8 mouse cellular contexts compared by ENCODE assay signal in the genomic region with DNA sequence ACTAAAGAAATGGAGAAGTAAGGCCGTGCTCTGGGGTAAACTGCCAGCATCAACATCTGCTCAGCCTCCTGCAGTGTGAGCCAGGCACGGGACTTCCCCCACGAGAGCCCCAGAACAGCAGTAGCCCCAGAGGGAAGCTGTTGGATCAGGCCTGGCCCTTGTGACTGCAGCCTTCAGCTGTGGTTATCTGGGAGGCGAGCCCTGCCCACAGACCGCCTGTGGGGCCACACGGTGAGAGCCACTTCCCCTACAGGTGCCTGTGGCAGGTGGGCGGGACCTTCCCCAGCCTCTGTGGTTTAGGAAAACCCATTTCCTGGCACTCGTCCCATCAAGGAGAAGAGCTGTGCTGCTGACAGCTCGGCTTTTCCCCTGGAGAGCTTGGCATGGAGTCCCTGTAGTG. TPM values are rescaled to one million over a fixed set of nuclear protein-coding genes. Genes with fewer than 3 reads are reported as not detected.
DNase-seq lines count a peak whose midpoint lies in the region; ATAC-seq lines count a peak whose summit lies in the region.

No protein-coding gene starts in this region.

- H3K9ac ChIP-seq in neural tube, embryonic 13.5 days = peak overlapping the region; percentile 35; the same call in 1 of the 2 replicates
- peak overlapping the region; percentile 31; the same call in 1 of the 2 replicates for H3K9ac ChIP-seq in heart, embryonic 15.5 days

- H3K4me1 ChIP-seq in neural tube, embryonic 13.5 days (replicated peaks) = peaks cover 31% of the 10 kb centered on the region
- H3K4me1 ChIP-seq in heart, embryonic 15.5 days (replicated peaks) = peaks cover 23% of the 10 kb centered on the region
- peaks cover 33% of the 10 kb centered on the region for H3K4me1 ChIP-seq in limb, embryonic 10.5 days

- DNase-seq in neural tube, embryonic 10.5 days (ENCODE audit: extremely low spot score, low spot score) = no peak
- DNase-seq in brain, adult 2 months (ENCODE audit: low read depth, low spot score) = peak; percentile 67
- DNase-seq in limb, embryonic 10.5 days (ENCODE audit: low spot score) = no peak
- peak; percentile 59 for DNase-seq in testis, postnatal 10 days (ENCODE audit: low spot score)
- no peak for DNase-seq in adrenal gland, adult 18-20 months (ENCODE audit: low spot score in 2 of 2)

- 16% methylated on average over 9 of the region's 9 CpGs for WGBS in neural tube, embryonic 13.5 days
- 5% methylated on average over 9 of the region's 9 CpGs for WGBS in heart, embryonic 15.5 days
- 14% methylated on average over 9 of the region's 9 CpGs for WGBS in limb, embryonic 10.5 days

- H3K27ac ChIP-seq in neural tube, embryonic 13.5 days (replicated peaks) = peak overlapping the region; percentile 57
- peak overlapping the region; percentile 57 for H3K27ac ChIP-seq in heart, embryonic 15.5 days
- 0 out of 2 replicates have a peak overlapping the region, but pooled peaks have one; percentile 27 for H3K27ac ChIP-seq in limb, embryonic 10.5 days

- ATAC-seq in neural tube, embryonic 13.5 days (ENCODE audit: low read depth) = no peak
- ATAC-seq in heart, embryonic 15.5 days (replicated peaks; ENCODE audit: insufficient number of reproducible peaks, insufficient read depth, low FRiP score, low read depth) = 0 out of 2 replicates have a peak, but pooled peaks have one; percentile 23
- ATAC-seq in megakaryocyte-erythroid progenitor cell, adult 5-6 weeks (replicated peaks; ENCODE audit: low FRiP score, low TSS enrichment, poor library complexity, severe bottlenecking) = peak; percentile 78

- peaks cover 29% of the 10 kb centered on the region for H3K36me3 ChIP-seq in neural tube, embryonic 13.5 days
- H3K36me3 ChIP-seq in heart, embryonic 15.5 days = peaks cover 16% of the 10 kb centered on the region
- peaks cover 28% of the 10 kb centered on the region for H3K36me3 ChIP-seq in limb, embryonic 10.5 days

- no peaks in the 10 kb centered on the region for H3K9me3 ChIP-seq in neural tube, embryonic 13.5 days
- H3K9me3 ChIP-seq in heart, embryonic 15.5 days (replicated peaks) = no peaks in the 10 kb centered on the region
- H3K9me3 ChIP-seq in limb, embryonic 10.5 days (replicated peaks) = no peaks in the 10 kb centered on the region

- no peaks in the 10 kb centered on the region for H3K27me3 ChIP-seq in neural tube, embryonic 13.5 days
- H3K27me3 ChIP-seq in heart, embryonic 15.5 days = no peaks in the 10 kb centered on the region; the same call in 1 of the 2 replicates
- no peaks in the 10 kb centered on the region for H3K27me3 ChIP-seq in limb, embryonic 10.5 days (ENCODE audit: low read depth, poor library complexity, severe bottlenecking)

- no peak overlapping the region for H3K4me2 ChIP-seq in neural tube, embryonic 13.5 days
- peak overlapping the region; percentile 13; the same call in 1 of the 2 replicates for H3K4me2 ChIP-seq in heart, embryonic 15.5 days

- no peak overlapping the region for H3K4me3 ChIP-seq in neural tube, embryonic 13.5 days
- no peak overlapping the region for H3K4me3 ChIP-seq in heart, embryonic 15.5 days
- no peak overlapping the region for H3K4me3 ChIP-seq in limb, embryonic 10.5 days

RNA-seq across cellular contexts. Expression of a gene that starts 3.2 kb away (rescaled TPM):
- polyA plus RNA-seq in neural tube, embryonic 13.5 days (2015; fragmentation: Nextera tagmentation; extraction: Ambion mirVana) = 133 and 144 TPM in 2 replicates
- 23.4 and 38.8 TPM in 2 replicates for polyA plus RNA-seq in heart, embryonic 15.5 days (2015; fragmentation: Nextera tagmentation; extraction: Ambion mirVana)
- 33.9 and 44.0 TPM in 2 replicates for polyA plus RNA-seq in limb, embryonic 10.5 days (2016; fragmentation: Nextera tagmentation; extraction: Ambion mirVana)
- total RNA-seq in megakaryocyte-erythroid progenitor cell, adult 5-6 weeks (2014; fragmentation: Nextera tagmentation) = 24.6 and 25.2 TPM in 2 replicates
- total RNA-seq in megakaryocyte-erythroid progenitor cell, adult 5-6 weeks (2017) = 20.4 and 28.7 TPM in 2 replicates
- total RNA-seq in adrenal gland, adult 18-20 months (2021) = 10 to 100 TPM; 30.2 to 31.0 TPM

RNA-seq across cellular contexts. Expression of a gene that starts 22.4 kb away (rescaled TPM):
- 473 and 497 TPM in 2 replicates for polyA plus RNA-seq in neural tube, embryonic 13.5 days (2015; fragmentation: Nextera tagmentation; extraction: Ambion mirVana)
- polyA plus RNA-seq in heart, embryonic 15.5 days (2015; fragmentation: Nextera tagmentation; extraction: Ambion mirVana) = 812 and 965 TPM in 2 replicates
- 428 and 436 TPM in 2 replicates for polyA plus RNA-seq in limb, embryonic 10.5 days (2016; fragmentation: Nextera tagmentation; extraction: Ambion mirVana)
- total RNA-seq in megakaryocyte-erythroid progenitor cell, adult 5-6 weeks (2014; fragmentation: Nextera tagmentation) = 154 and 177 TPM in 2 replicates
- 99.5 and 128 TPM in 2 replicates for total RNA-seq in megakaryocyte-erythroid progenitor cell, adult 5-6 weeks (2017)
- 100 to 1,000 TPM; 457 to 601 TPM for total RNA-seq in adrenal gland, adult 18-20 months (2021)

RNA-seq across cellular contexts. Expression of a gene that starts 26.8 kb away (rescaled TPM):
- polyA plus RNA-seq in neural tube, embryonic 13.5 days (2015; fragmentation: Nextera tagmentation; extraction: Ambion mirVana) = 248 and 255 TPM in 2 replicates
- polyA plus RNA-seq in heart, embryonic 15.5 days (2015; fragmentation: Nextera tagmentation; extraction: Ambion mirVana) = 237 and 341 TPM in 2 replicates
- polyA plus RNA-seq in limb, embryonic 10.5 days (2016; fragmentation: Nextera tagmentation; extraction: Ambion mirVana) = 444 and 521 TPM in 2 replicates
- total RNA-seq in megakaryocyte-erythroid progenitor cell, adult 5-6 weeks (2014; fragmentation: Nextera tagmentation) = not detected in 2 replicates
- not detected in 2 replicates for total RNA-seq in megakaryocyte-erythroid progenitor cell, adult 5-6 weeks (2017)
- total RNA-seq in adrenal gland, adult 18-20 months (2021) = 1 to 10 TPM; 6.4 to 6.6 TPM

Comparison
In these comparisons a context has a peak if more than half of its experiments do, and no peak if none do; other contexts are left out.
1. DNase-seq: peak in brain, adult 2 months (single experiment) and testis, postnatal 10 days (single experiment); none in neural tube, embryonic 10.5 days (single experiment), limb, embryonic 10.5 days (single experiment) and adrenal gland, adult 18-20 months (0 of 2).
2. Peak in every context shown above with its lines, with median percentiles within 50 percentile points of each other: H3K27ac ChIP-seq.